Mouse (Mus musculus): ENCODE measurements around the gene Aldh4a1. TPM values are rescaled to one million over a fixed set of nuclear protein-coding genes. Genes with fewer than 3 reads are reported as not detected.
A peak's percentile ranks its signal among the peaks of the same experiment; 100 is the strongest.

Gene Aldh4a1
- polyA plus RNA-seq, 1 experiment from 2014 or later, result 12.9 TPM

DNA sequence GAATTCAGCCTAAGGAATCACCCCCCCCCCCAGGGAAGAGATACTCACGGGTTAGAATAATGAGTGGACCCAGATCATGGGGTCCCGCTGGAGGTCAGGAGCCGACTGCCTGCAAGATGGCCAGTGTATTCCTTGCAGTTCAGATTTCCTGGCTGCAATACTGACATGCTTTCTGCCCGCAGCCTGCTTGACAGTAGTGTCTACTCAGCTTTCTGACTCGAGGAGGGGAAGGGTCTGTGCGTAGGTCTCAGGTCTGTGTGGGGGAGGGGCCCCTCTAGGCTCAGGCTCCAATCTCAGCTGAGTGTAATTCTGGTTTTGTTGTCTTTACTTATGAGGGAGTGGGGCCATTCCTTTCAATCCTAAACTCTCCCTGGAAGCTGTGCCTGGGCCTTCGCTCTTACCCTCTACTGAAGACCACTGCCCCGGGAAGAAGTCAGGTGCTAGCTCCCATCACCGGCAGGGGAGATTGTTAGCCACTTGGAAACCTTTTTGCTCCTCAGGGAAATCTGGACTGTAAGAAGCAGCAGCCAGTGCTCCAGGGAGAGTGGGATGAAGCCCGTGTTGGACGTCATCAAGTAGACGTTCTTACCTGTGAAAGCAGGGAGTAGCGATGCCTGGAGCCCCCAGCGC lies 46.3 kb upstream of the Aldh4a1 start:
- no peaks in the 10 kb centered on the region for H3K27me3 ChIP-seq (ENCODE audit: control insufficient read depth, insufficient read depth, low read length)
- H3K4me3 ChIP-seq (ENCODE audit: low read depth, low read length), result peak overlapping the region; percentile 88
- no peak for ATAC-seq (ENCODE audit: low FRiP score, low TSS enrichment)
- no peak for DNase-seq (ENCODE audit: low spot score)
- H3K4me1 ChIP-seq (replicated peaks; ENCODE audit: control insufficient read depth, insufficient read depth), result peaks cover 19% of the 10 kb centered on the region
- no peak for TF ChIP-seq CTCF (IDR thresholded peaks at IDR 0.05; ENCODE audit: low read depth)
- no peak for TF ChIP-seq EP300 (optimal IDR thresholded peaks at IDR 0.05)
- peak overlapping the region; percentile 95 for H3K4me2 ChIP-seq (replicated peaks; ENCODE audit: low read depth)
- H3K9me3 ChIP-seq (ENCODE audit: control insufficient read depth, low read length), result no peaks in the 10 kb centered on the region
- no peaks in the 10 kb centered on the region for H3K36me3 ChIP-seq (ENCODE audit: control insufficient read depth, insufficient read depth, low read length)
- peak overlapping the region; percentile 87; the same call in 1 of the 2 replicates for H3K9ac ChIP-seq (ENCODE audit: low read length)
- H3K27ac ChIP-seq (replicated peaks), result no peak overlapping the region
- WGBS, result 50% methylated on average over 14 of the region's 14 CpGs

DNA sequence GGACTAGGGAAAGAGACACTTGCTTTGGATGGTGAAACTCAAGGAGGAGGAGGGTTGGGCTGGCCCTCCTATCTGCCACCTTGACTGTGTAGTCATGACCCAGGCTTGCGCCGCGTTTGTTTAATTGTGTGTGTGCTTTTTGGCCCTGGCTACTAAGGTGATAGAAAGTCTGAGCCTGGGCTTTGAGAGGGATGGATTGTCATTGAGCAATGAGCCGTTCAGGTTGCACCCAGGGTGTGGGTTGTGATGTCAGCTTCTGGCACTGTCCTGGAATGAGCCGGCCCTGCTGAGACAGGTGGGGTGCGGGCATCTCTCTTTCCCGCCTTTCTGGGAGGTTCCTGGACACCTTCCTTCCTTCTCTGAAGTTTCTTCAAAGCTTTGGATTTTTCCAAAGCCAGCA lies 45.7 kb upstream of the Aldh4a1 start:
- H3K9ac ChIP-seq (ENCODE audit: low read length), result no peak overlapping the region
- DNase-seq (ENCODE audit: low spot score) (peak; percentile 34), ATAC-seq (ENCODE audit: low FRiP score, low TSS enrichment) (no peak)
- H3K4me2 ChIP-seq (replicated peaks; ENCODE audit: low read depth), result peak overlapping the region; percentile 95
- peak overlapping the region; percentile 88 for H3K4me3 ChIP-seq (ENCODE audit: low read depth, low read length)
- peaks cover 26% of the 10 kb centered on the region for H3K4me1 ChIP-seq (replicated peaks; ENCODE audit: control insufficient read depth, insufficient read depth)
- no peaks in the 10 kb centered on the region for H3K36me3 ChIP-seq (ENCODE audit: control insufficient read depth, insufficient read depth, low read length)
- no peak overlapping the region for H3K27ac ChIP-seq (replicated peaks)
- H3K27me3 ChIP-seq (ENCODE audit: control insufficient read depth, insufficient read depth, low read length), result no peaks in the 10 kb centered on the region
- no peaks in the 10 kb centered on the region for H3K9me3 ChIP-seq (ENCODE audit: control insufficient read depth, low read length)
- TF ChIP-seq CTCF (IDR thresholded peaks at IDR 0.05; ENCODE audit: low read depth) (no peak), EP300 (optimal IDR thresholded peaks at IDR 0.05) (no peak)
- WGBS, result 72% methylated on average over 7 of the region's 7 CpGs

DNA sequence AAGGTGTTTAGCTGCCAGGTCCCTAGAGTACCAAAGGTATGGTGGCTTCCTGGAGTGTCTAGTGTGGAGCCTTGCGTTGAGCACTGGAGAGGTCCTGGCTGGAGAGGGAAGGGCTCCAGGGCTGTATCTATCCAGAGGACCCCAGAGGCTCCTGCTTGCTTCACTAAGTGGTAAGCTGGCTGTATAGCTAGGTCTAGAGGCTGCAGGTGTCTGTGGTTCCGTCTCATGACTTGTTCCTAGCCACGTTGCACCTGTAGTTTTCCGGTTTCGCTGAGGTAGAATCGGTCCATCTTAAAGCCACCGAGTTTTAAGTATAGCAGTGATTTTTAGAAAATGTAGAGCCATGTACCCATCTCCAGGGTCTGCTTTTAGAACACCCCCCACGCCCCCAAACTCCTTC lies 44.3 kb upstream of the Aldh4a1 start:
- WGBS, result 89% methylated on average over 8 of the region's 8 CpGs
- Histone ChIP-seq H3K4me2 (replicated peaks; ENCODE audit: low read depth) (no peak overlapping the region; the same call in 1 of the 2 replicates), H3K9me3 (ENCODE audit: control insufficient read depth, low read length) (no peaks in the 10 kb centered on the region)

DNA sequence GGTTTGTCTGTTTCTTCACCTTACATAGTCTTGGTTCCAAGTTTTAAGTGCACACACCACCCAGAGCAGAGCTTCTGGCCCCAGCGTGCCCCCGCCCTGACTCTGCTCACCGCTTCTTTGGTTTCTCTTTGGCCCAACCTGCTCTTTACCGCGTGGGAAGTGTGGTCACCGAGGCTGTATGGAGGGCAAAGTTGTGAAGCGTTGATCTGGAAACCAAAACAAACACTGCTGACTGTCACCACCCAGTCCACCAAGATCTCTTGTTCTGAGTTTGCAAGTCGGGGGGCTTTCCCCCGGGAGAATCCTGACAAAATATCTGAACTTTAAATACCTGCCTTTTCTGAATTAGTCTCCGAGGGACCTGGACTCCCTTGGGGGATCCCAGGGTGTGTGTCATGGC lies 43.7 kb upstream of the Aldh4a1 start:
- peaks cover 27% of the 10 kb centered on the region for H3K4me1 ChIP-seq (replicated peaks; ENCODE audit: control insufficient read depth, insufficient read depth)
- 38% methylated on average over 10 of the region's 10 CpGs for WGBS
- TF ChIP-seq EP300 (optimal IDR thresholded peaks at IDR 0.05), result no peak
- no peak for TF ChIP-seq CTCF (IDR thresholded peaks at IDR 0.05; ENCODE audit: low read depth)
- no peaks in the 10 kb centered on the region for H3K9me3 ChIP-seq (ENCODE audit: control insufficient read depth, low read length)
- ATAC-seq (ENCODE audit: low FRiP score, low TSS enrichment), result no peak
- no peak overlapping the region for H3K9ac ChIP-seq (ENCODE audit: low read length)
- no peak overlapping the region for H3K4me3 ChIP-seq (ENCODE audit: low read depth, low read length)
- H3K4me2 ChIP-seq (replicated peaks; ENCODE audit: low read depth), result peak overlapping the region; percentile 25; the same call in 1 of the 2 replicates
- no peaks in the 10 kb centered on the region for H3K27me3 ChIP-seq (ENCODE audit: control insufficient read depth, insufficient read depth, low read length)
- peak overlapping the region; percentile 84; the same call in 1 of the 2 replicates for H3K27ac ChIP-seq (replicated peaks)
- no peaks in the 10 kb centered on the region for H3K36me3 ChIP-seq (ENCODE audit: control insufficient read depth, insufficient read depth, low read length)
- no peak for DNase-seq (ENCODE audit: low spot score)

More for the DNA sequence above, 44.3 kb upstream of the Aldh4a1 start:
- H3K4me3 ChIP-seq (ENCODE audit: low read depth, low read length), result no peak overlapping the region
- no peak for DNase-seq (ENCODE audit: low spot score)
- no peaks in the 10 kb centered on the region for H3K36me3 ChIP-seq (ENCODE audit: control insufficient read depth, insufficient read depth, low read length)
- no peak for ATAC-seq (ENCODE audit: low FRiP score, low TSS enrichment)
- TF ChIP-seq EP300 (optimal IDR thresholded peaks at IDR 0.05) (no peak), CTCF (IDR thresholded peaks at IDR 0.05; ENCODE audit: low read depth) (no peak)
- H3K27me3 ChIP-seq (ENCODE audit: control insufficient read depth, insufficient read depth, low read length), result no peaks in the 10 kb centered on the region
- H3K9ac ChIP-seq (ENCODE audit: low read length), result 0 out of 2 replicates have a peak overlapping the region, but pooled peaks have one; percentile 18
- H3K27ac ChIP-seq (replicated peaks), result no peak overlapping the region
- peaks cover 27% of the 10 kb centered on the region for H3K4me1 ChIP-seq (replicated peaks; ENCODE audit: control insufficient read depth, insufficient read depth)

DNA sequence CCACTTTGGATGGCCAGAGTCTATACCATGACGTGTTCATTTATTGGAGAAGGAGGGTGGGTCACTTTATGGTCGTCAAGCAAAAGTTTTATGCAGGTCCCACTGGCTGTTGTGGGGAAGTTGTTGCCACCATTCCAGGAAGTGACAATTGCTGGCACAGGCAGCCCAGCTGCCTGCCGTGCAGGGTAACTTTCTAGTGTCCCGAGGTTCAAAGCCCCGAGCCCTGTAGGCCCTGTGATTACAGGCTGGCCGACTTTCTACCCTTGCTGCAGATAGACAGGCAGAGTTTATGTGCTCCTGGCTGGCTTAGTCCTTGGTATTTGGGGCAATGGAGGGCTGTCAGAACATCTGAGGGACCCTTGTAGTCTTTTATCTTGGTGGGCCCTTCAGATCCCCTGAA lies 43.2 kb upstream of the Aldh4a1 start:
- DNase-seq (ENCODE audit: low spot score) (no peak), ATAC-seq (ENCODE audit: low FRiP score, low TSS enrichment) (no peak)
- H3K36me3 ChIP-seq (ENCODE audit: control insufficient read depth, insufficient read depth, low read length), result no peaks in the 10 kb centered on the region
- H3K4me2 ChIP-seq (replicated peaks; ENCODE audit: low read depth), result peak overlapping the region; percentile 25; the same call in 1 of the 2 replicates
- H3K27ac ChIP-seq (replicated peaks), result peak overlapping the region; percentile 84
- peaks cover 27% of the 10 kb centered on the region for H3K4me1 ChIP-seq (replicated peaks; ENCODE audit: control insufficient read depth, insufficient read depth)
- TF ChIP-seq CTCF (IDR thresholded peaks at IDR 0.05; ENCODE audit: low read depth) (no peak), EP300 (optimal IDR thresholded peaks at IDR 0.05) (no peak)
- H3K4me3 ChIP-seq (ENCODE audit: low read depth, low read length), result no peak overlapping the region
- H3K27me3 ChIP-seq (ENCODE audit: control insufficient read depth, insufficient read depth, low read length), result no peaks in the 10 kb centered on the region
- no peak overlapping the region for H3K9ac ChIP-seq (ENCODE audit: low read length)
- 64% methylated on average over 6 of the region's 6 CpGs for WGBS
- H3K9me3 ChIP-seq (ENCODE audit: control insufficient read depth, low read length), result no peaks in the 10 kb centered on the region

DNA sequence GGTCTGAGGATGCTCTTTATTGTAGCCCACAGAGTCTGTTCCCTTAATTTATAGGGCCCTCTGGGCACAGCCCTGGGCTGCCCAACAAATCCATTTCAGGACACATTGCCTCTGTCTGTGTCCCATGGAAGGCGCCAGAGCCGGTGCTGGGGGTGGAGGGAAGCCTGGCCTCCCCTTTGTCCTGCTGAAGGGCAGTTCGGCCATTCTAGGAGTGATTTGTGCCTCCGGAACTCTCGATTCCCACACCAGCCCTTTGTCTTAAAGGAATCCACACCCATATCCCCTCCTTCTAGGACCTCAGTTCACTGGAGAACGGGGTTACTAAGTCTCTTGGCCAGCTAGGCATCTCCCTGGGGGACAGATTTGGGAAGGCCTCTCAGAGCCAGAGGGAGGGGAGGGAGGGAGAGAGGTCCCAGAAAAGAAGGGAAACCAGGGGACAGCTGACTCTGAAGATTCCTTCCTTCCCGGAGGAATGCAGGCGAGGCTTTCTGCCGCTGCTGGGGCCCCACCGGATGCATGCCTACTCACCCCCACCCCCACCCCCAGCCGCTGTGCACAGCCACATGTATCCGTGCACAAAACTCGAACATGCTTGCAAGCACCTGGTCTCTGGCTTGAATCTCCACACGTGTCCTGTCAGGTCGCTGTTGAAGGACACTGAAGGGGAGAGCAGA lies 41.9 kb upstream of the Aldh4a1 start:
- H3K9me3 ChIP-seq (ENCODE audit: control insufficient read depth, low read length), result no peaks in the 10 kb centered on the region
- peak; percentile 52 for DNase-seq (ENCODE audit: low spot score)
- 8% methylated on average over 15 of the region's 15 CpGs for WGBS
- no peak for TF ChIP-seq CTCF (IDR thresholded peaks at IDR 0.05; ENCODE audit: low read depth)
- H3K4me3 ChIP-seq (ENCODE audit: low read depth, low read length), result peak overlapping the region; percentile 12
- H3K4me2 ChIP-seq (replicated peaks; ENCODE audit: low read depth), result peak overlapping the region; percentile 40
- no peaks in the 10 kb centered on the region for H3K36me3 ChIP-seq (ENCODE audit: control insufficient read depth, insufficient read depth, low read length)
- peak; percentile 13; the same call in 1 of the 2 replicates for ATAC-seq (ENCODE audit: low FRiP score, low TSS enrichment)
- peaks cover 27% of the 10 kb centered on the region for H3K4me1 ChIP-seq (replicated peaks; ENCODE audit: control insufficient read depth, insufficient read depth)
- no peaks in the 10 kb centered on the region for H3K27me3 ChIP-seq (ENCODE audit: control insufficient read depth, insufficient read depth, low read length)
- H3K27ac ChIP-seq (replicated peaks), result peak overlapping the region; percentile 84
- H3K9ac ChIP-seq (ENCODE audit: low read length), result peak overlapping the region; percentile 52
